Mouse (Mus musculus) limb, embryonic 15.5 days (tissue): Measurements from ENCODE around the gene Cnksr3. TPM values are rescaled to one million over a fixed set of nuclear protein-coding genes. Genes with fewer than 3 reads are reported as not detected.
A peak's percentile ranks its signal among the peaks of the same experiment; 100 is the strongest.

Source experiments
- ATAC-seq: fragments of 200-750 bp; cut with Nextera tagmentation; 2 replicates; pipeline ENCODE4 v1.8.0; 2017; ENCODE audit warnings: low read depth, moderate TSS enrichment; ENCODE audit not compliant: insufficient number of reproducible peaks, low FRiP score, low TSS enrichment
- H3K27ac ChIP-seq: fragments of 300-500 bp; sonication (generic); 2 replicates; pipeline ENCODE4 v1.5.1; 2015; ENCODE audit warnings: moderate library complexity, mild to moderate bottlenecking, inconsistent platforms
- H3K27me3 ChIP-seq: fragments of 300-500 bp; sonication (generic); 2 replicates; pipeline ENCODE4 v1.6.1; 2015; ENCODE audit warnings: inconsistent platforms
- H3K36me3 ChIP-seq: fragments of 300-500 bp; sonication (generic); 2 replicates; pipeline ENCODE4 v1.6.1; 2015; ENCODE audit warnings: inconsistent platforms
- H3K4me1 ChIP-seq: fragments of 300-500 bp; sonication (generic); 2 replicates; pipeline ENCODE4 v1.6.1; 2015; ENCODE audit warnings: inconsistent platforms
- H3K4me2 ChIP-seq: fragments of 300-500 bp; sonication (generic); 2 replicates; pipeline ENCODE4 v1.6.1; 2015; ENCODE audit warnings: mild to moderate bottlenecking, inconsistent platforms
- H3K4me3 ChIP-seq: fragments of 300-500 bp; sonication (generic); 2 replicates; pipeline ENCODE4 v1.5.1; 2015; ENCODE audit warnings: mild to moderate bottlenecking, inconsistent platforms
- H3K9ac ChIP-seq: fragments of 300-500 bp; sonication (generic); 2 replicates; pipeline ENCODE4 v1.6.1; 2015; ENCODE audit warnings: inconsistent platforms
- H3K9me3 ChIP-seq: fragments of 300-500 bp; sonication (generic); 2 replicates; pipeline ENCODE4 v1.6.1; 2016; ENCODE audit warnings: inconsistent platforms
- WGBS: fragments of 180-500 bp; shearing (Covaris S2); methylation state at CpG from one replicate; pipeline ENCODE4 v1.1.7; 2015; 5-methylcytosine and 5-hydroxymethylcytosine counted together
- polyA plus RNA-seq: library from polyadenylated mRNA; unstranded; fragments of >200 nt; fragmentation: Nextera tagmentation; extraction: Ambion mirVana; gene quantifications from 2 replicates; pipeline ENCODE4 v1.2.1, GENCODE M21; 2015

Cnksr3 gene
- polyA plus RNA-seq, 1 experiment from 2014 or later: 13.3 TPM

- peaks cover 41% of the 10 kb centered on the region for H3K4me1 ChIP-seq
- no peak for ATAC-seq
- H3K4me3 ChIP-seq: peak overlapping the region; percentile 72
- peak overlapping the region; percentile 79 for H3K4me2 ChIP-seq
- H3K9ac ChIP-seq: peak overlapping the region; percentile 87; the same call in 1 of the 2 replicates
- no peaks in the 10 kb centered on the region for H3K9me3 ChIP-seq
- no peaks in the 10 kb centered on the region for H3K27me3 ChIP-seq
- H3K36me3 ChIP-seq: no peaks in the 10 kb centered on the region
- 0 out of 2 replicates have a peak overlapping the region, but pooled peaks have one; percentile 95 for H3K27ac ChIP-seq
- 58% methylated on average over 5 of the region's 5 CpGs for WGBS
Measured at GRCm38 (mm10) chr10:7209691-7210455, 2.2 kb downstream of the Cnksr3 start.

- H3K9ac ChIP-seq: no peak overlapping the region
- H3K27ac ChIP-seq: no peak overlapping the region
- no peak overlapping the region for H3K4me3 ChIP-seq
- peaks cover 41% of the 10 kb centered on the region for H3K4me1 ChIP-seq
- no peaks in the 10 kb centered on the region for H3K36me3 ChIP-seq
- H3K4me2 ChIP-seq: no peak overlapping the region
- no peak for ATAC-seq
- no peaks in the 10 kb centered on the region for H3K9me3 ChIP-seq
- H3K27me3 ChIP-seq: no peaks in the 10 kb centered on the region
- WGBS: 72% methylated on average over 10 of the region's 10 CpGs
Measured at GRCm38 (mm10) chr10:7208859-7209441, 3.1 kb downstream of the Cnksr3 start.

GRCm38 (mm10) chr10:7207301-7207700 lies 4.7 kb downstream of the Cnksr3 start:
- no peaks in the 10 kb centered on the region for H3K9me3 ChIP-seq
- no peaks in the 10 kb centered on the region for H3K36me3 ChIP-seq
- ATAC-seq: no peak
- 65% methylated on average over 11 of the region's 11 CpGs for WGBS
- H3K27ac ChIP-seq: no peak overlapping the region
- peaks cover 33% of the 10 kb centered on the region for H3K4me1 ChIP-seq
- H3K4me2 ChIP-seq: no peak overlapping the region
- H3K9ac ChIP-seq: no peak overlapping the region
- no peak overlapping the region for H3K4me3 ChIP-seq
- H3K27me3 ChIP-seq: no peaks in the 10 kb centered on the region

- no peak overlapping the region for H3K4me2 ChIP-seq
- H3K4me3 ChIP-seq: no peak overlapping the region
- ATAC-seq: no peak
- H3K9ac ChIP-seq: no peak overlapping the region
- no peaks in the 10 kb centered on the region for H3K9me3 ChIP-seq
- H3K36me3 ChIP-seq: no peaks in the 10 kb centered on the region
- WGBS: 37% methylated on average over 7 of the region's 7 CpGs
- peaks cover 33% of the 10 kb centered on the region for H3K4me1 ChIP-seq
- no peaks in the 10 kb centered on the region for H3K27me3 ChIP-seq
- H3K27ac ChIP-seq: no peak overlapping the region
Measured at GRCm38 (mm10) chr10:7206571-7206970, 5.5 kb downstream of the Cnksr3 start.

GRCm38 (mm10) chr10:7205576-7205975 lies 6.5 kb downstream of the Cnksr3 start:
- 70% methylated on average over 3 of the region's 3 CpGs for WGBS
- Histone ChIP-seq H3K27me3 (no peaks in the 10 kb centered on the region), H3K4me1 (peaks cover 31% of the 10 kb centered on the region), H3K4me2 (no peak overlapping the region), H3K36me3 (no peaks in the 10 kb centered on the region), H3K27ac (no peak overlapping the region), H3K4me3 (no peak overlapping the region), H3K9me3 (no peaks in the 10 kb centered on the region), H3K9ac (no peak overlapping the region)
- ATAC-seq: no peak

GRCm38 (mm10) chr10:7204953-7205352 lies 7.1 kb downstream of the Cnksr3 start:
- no peaks in the 10 kb centered on the region for H3K36me3 ChIP-seq
- ATAC-seq: no peak
- WGBS: 85% methylated on average over 3 of the region's 3 CpGs
- no peak overlapping the region for H3K4me3 ChIP-seq
- H3K27ac ChIP-seq: no peak overlapping the region
- no peak overlapping the region for H3K9ac ChIP-seq
- no peak overlapping the region for H3K4me2 ChIP-seq
- no peaks in the 10 kb centered on the region for H3K9me3 ChIP-seq
- no peaks in the 10 kb centered on the region for H3K27me3 ChIP-seq
- peaks cover 26% of the 10 kb centered on the region for H3K4me1 ChIP-seq

- 87% methylated on average over 9 of the region's 9 CpGs for WGBS
- Histone ChIP-seq H3K27ac (no peak overlapping the region), H3K4me2 (no peak overlapping the region), H3K4me3 (no peak overlapping the region), H3K9ac (no peak overlapping the region), H3K4me1 (peaks cover 10% of the 10 kb centered on the region), H3K27me3 (no peaks in the 10 kb centered on the region), H3K36me3 (no peaks in the 10 kb centered on the region), H3K9me3 (no peaks in the 10 kb centered on the region)
- ATAC-seq: no peak
Measured at GRCm38 (mm10) chr10:7202576-7202975, 9.5 kb downstream of the Cnksr3 start.

- Histone ChIP-seq H3K9me3 (no peaks in the 10 kb centered on the region), H3K27me3 (no peaks in the 10 kb centered on the region), H3K4me2 (no peak overlapping the region), H3K9ac (no peak overlapping the region), H3K36me3 (no peaks in the 10 kb centered on the region), H3K4me1 (peaks cover 14% of the 10 kb centered on the region), H3K4me3 (no peak overlapping the region), H3K27ac (no peak overlapping the region)
- ATAC-seq: no peak
- 85% methylated on average over 7 of the region's 7 CpGs for WGBS
Measured at GRCm38 (mm10) chr10:7200665-7201064, 11.4 kb downstream of the Cnksr3 start.

- Histone ChIP-seq H3K27me3 (no peaks in the 10 kb centered on the region), H3K27ac (no peak overlapping the region), H3K36me3 (no peaks in the 10 kb centered on the region), H3K4me3 (no peak overlapping the region), H3K9ac (no peak overlapping the region), H3K4me1 (peaks cover 14% of the 10 kb centered on the region), H3K4me2 (no peak overlapping the region), H3K9me3 (no peaks in the 10 kb centered on the region)
- ATAC-seq: no peak
Measured at GRCm38 (mm10) chr10:7198201-7198600, 13.8 kb downstream of the Cnksr3 start.

- no peak for ATAC-seq
- no peaks in the 10 kb centered on the region for H3K9me3 ChIP-seq
- 82% methylated on average over 6 of the region's 6 CpGs for WGBS
- no peak overlapping the region for H3K4me2 ChIP-seq
- H3K9ac ChIP-seq: no peak overlapping the region
- H3K27me3 ChIP-seq: no peaks in the 10 kb centered on the region
- no peak overlapping the region for H3K27ac ChIP-seq
- H3K4me1 ChIP-seq: peaks cover 14% of the 10 kb centered on the region
- H3K4me3 ChIP-seq: no peak overlapping the region
- no peaks in the 10 kb centered on the region for H3K36me3 ChIP-seq
Measured at GRCm38 (mm10) chr10:7197733-7198132, 14.3 kb downstream of the Cnksr3 start.

- Histone ChIP-seq H3K9me3 (no peaks in the 10 kb centered on the region), H3K27ac (no peak overlapping the region), H3K4me2 (no peak overlapping the region), H3K27me3 (no peaks in the 10 kb centered on the region), H3K36me3 (no peaks in the 10 kb centered on the region), H3K4me3 (no peak overlapping the region), H3K4me1 (peaks cover 14% of the 10 kb centered on the region), H3K9ac (no peak overlapping the region)
- WGBS: 69% methylated on average over 8 of the region's 8 CpGs
- ATAC-seq: no peak
Measured at GRCm38 (mm10) chr10:7196668-7197400, 15.2 kb downstream of the Cnksr3 start.

- no peak for ATAC-seq
- 72% methylated on average over 6 of the region's 6 CpGs for WGBS
- peaks cover 14% of the 10 kb centered on the region for H3K4me1 ChIP-seq
Measured at GRCm38 (mm10) chr10:7195927-7196326, 16.1 kb downstream of the Cnksr3 start.

More at GRCm38 (mm10) chr10:7195927-7196326, 16.1 kb downstream of the Cnksr3 start:
- H3K27me3 ChIP-seq: no peaks in the 10 kb centered on the region
- H3K27ac ChIP-seq: no peak overlapping the region
- H3K4me3 ChIP-seq: no peak overlapping the region
- H3K4me2 ChIP-seq: no peak overlapping the region
- H3K36me3 ChIP-seq: no peaks in the 10 kb centered on the region
- H3K9me3 ChIP-seq: no peaks in the 10 kb centered on the region
- no peak overlapping the region for H3K9ac ChIP-seq
